Mouse (Mus musculus) megakaryocyte, embryonic 14.5 days (primary cell): ENCODE measurements around the gene Olfr508.

Experiments used
- FLI1 ChIP-seq: IDR thresholded peaks from 2 replicates; pipeline ENCODE4 v1.6.1; 2012; ENCODE audit warnings: low read length, inconsistent platforms, mixed read lengths
- GATA1 ChIP-seq: IDR thresholded peaks from 3 replicates; pipeline ENCODE4 v1.6.1; 2012; ENCODE audit warnings: mixed read lengths, low read length, inconsistent platforms, borderline replicate concordance

- TF ChIP-seq GATA1: no peak
- no peak for TF ChIP-seq FLI1
Observed at GRCm38 (mm10) chr7:108666118-108666517, 36.3 kb downstream of the Olfr508 start, which contains the start of gene Olfr510.
